Mouse (Mus musculus) megakaryocyte, embryonic 14.5 days (primary cell): ENCODE measurements around the gene Wdr34.

Experiments
- FLI1 ChIP-seq: IDR thresholded peaks from 2 replicates; pipeline ENCODE4 v1.6.1; 2012; ENCODE audit warnings: low read length, inconsistent platforms, mixed read lengths
- GATA1 ChIP-seq: IDR thresholded peaks from 3 replicates; pipeline ENCODE4 v1.6.1; 2012; ENCODE audit warnings: mixed read lengths, low read length, inconsistent platforms, borderline replicate concordance

DNA sequence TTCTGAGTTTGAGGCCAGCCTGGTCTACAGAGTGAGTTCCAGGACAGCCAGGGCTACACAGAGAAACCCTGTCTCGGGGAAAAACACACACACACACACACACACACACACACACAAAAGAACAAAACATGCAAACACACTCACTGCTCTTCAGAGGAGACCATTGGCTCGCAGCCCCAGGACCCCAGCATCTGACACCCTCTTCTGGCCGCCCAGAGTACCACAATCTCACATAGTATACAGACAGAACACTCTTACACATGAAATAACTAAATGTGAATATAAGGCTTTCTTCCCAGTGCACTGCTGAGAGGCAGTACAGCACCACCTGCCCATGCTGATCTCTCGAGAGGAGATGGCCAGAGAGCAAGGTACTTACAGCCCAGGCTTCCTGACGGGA lies 4.1 kb downstream of the Wdr34 start:
- no peak for TF ChIP-seq GATA1
- TF ChIP-seq FLI1 = no peak
